Mouse (Mus musculus) liver, embryonic 11.5 days (tissue): Measurements from ENCODE around the gene Katnb1. TPM values are rescaled to one million over a fixed set of nuclear protein-coding genes. Genes with fewer than 3 reads are reported as not detected.

ENCODE experiments used
- ATAC-seq: fragments of 200-750 bp; cut with Nextera tagmentation; replicated peaks from 2 replicates; pipeline ENCODE4 v1.8.0; 2017; ENCODE audit warnings: moderate number of reproducible peaks, mild to moderate bottlenecking, moderate TSS enrichment, moderate library complexity; ENCODE audit not compliant: low FRiP score
- DNase-seq: peaks from one replicate; pipeline ENCODE4 v3.0.0-alpha.2; 2017; ENCODE audit warnings: low spot score
- H3K27ac ChIP-seq: fragments of 300-500 bp; sonication (generic); 2 replicates; pipeline ENCODE4 v1.5.1; 2014; ENCODE audit warnings: mild to moderate bottlenecking, low read depth, low read length, control low read depth
- H3K27me3 ChIP-seq: fragments of 300-500 bp; sonication (generic); replicated peaks from 2 replicates; pipeline ENCODE4 v1.6.1; 2014; ENCODE audit warnings: low read length, mixed read lengths; ENCODE audit not compliant: control insufficient read depth, insufficient read depth
- H3K36me3 ChIP-seq: fragments of 300-500 bp; sonication (generic); 2 replicates; pipeline ENCODE4 v1.6.1; 2014; ENCODE audit warnings: mild to moderate bottlenecking, low read length, moderate library complexity, mixed read lengths; ENCODE audit not compliant: control insufficient read depth, insufficient read depth
- H3K4me1 ChIP-seq: fragments of 300-500 bp; sonication (generic); replicated peaks from 2 replicates; pipeline ENCODE4 v1.6.1; 2014; ENCODE audit warnings: low read length, mixed read lengths; ENCODE audit not compliant: control insufficient read depth, insufficient read depth
- H3K4me2 ChIP-seq: fragments of 300-500 bp; sonication (generic); 2 replicates; pipeline ENCODE4 v1.6.1; 2014; ENCODE audit warnings: mild to moderate bottlenecking, control low read depth, moderate library complexity
- H3K4me3 ChIP-seq: fragments of 300-500 bp; sonication (generic); 2 replicates; pipeline ENCODE4 v1.5.1; 2014; ENCODE audit warnings: low read depth, low read length, control low read depth
- H3K9ac ChIP-seq: fragments of 300-500 bp; sonication (generic); 2 replicates; pipeline ENCODE4 v1.6.1; 2014; ENCODE audit warnings: low read depth, low read length, control low read depth
- H3K9me3 ChIP-seq: fragments of 300-500 bp; sonication (generic); 2 replicates; pipeline ENCODE4 v1.6.1; 2016; ENCODE audit warnings: low read length, inconsistent platforms, mixed read lengths; ENCODE audit not compliant: control insufficient read depth
- WGBS: fragments of 180-500 bp; shearing (Covaris S2); extraction: QIAGEN DNeasy Blood & Tissue Kit; methylation state at CpG from one replicate; pipeline ENCODE4 v1.1.7; 2014; 5-methylcytosine and 5-hydroxymethylcytosine counted together
- polyA plus RNA-seq: library from polyadenylated mRNA; unstranded; fragments of >200 nt; fragmentation: Nextera tagmentation; extraction: Ambion mirVana; gene quantifications from 2 replicates; pipeline ENCODE4 v1.2.1, GENCODE M21; 2014

The Katnb1 gene
- polyA plus RNA-seq, 1 experiment from 2014 or later: 25.1 TPM

- WGBS: 56% methylated on average over 6 of the region's 6 CpGs
Observed at GRCm38 (mm10) chr8:95054438-95054837, 26.5 kb upstream of the Katnb1 start.

GRCm38 (mm10) chr8:95054927-95055510 is 26.0 kb upstream of the Katnb1 start, which contains the start of gene Drc7:
Gene Drc7 (plus strand): TSS chr8:95055103.
- no peaks in the 10 kb centered on the region for H3K36me3 ChIP-seq
- H3K27me3 ChIP-seq: no peaks in the 10 kb centered on the region
- 21% methylated on average over 2 of the region's 2 CpGs for WGBS
- H3K4me1 ChIP-seq: peaks cover 32% of the 10 kb centered on the region
- H3K27ac ChIP-seq: no peak within 1 kb of the TSS
- DNase-seq: no peak
- no peak within 1 kb of the TSS for H3K4me2 ChIP-seq
- no peak within 1 kb of the TSS for H3K9ac ChIP-seq
- peak; percentile 49; the same call in 1 of the 2 replicates for ATAC-seq
- H3K9me3 ChIP-seq: no peaks in the 10 kb centered on the region
- no peak within 1 kb of the TSS for H3K4me3 ChIP-seq

More at GRCm38 (mm10) chr8:95054438-95054837, 26.5 kb upstream of the Katnb1 start:
- Histone ChIP-seq H3K27me3 (no peaks in the 10 kb centered on the region), H3K4me3 (no peak overlapping the region), H3K27ac (no peak overlapping the region), H3K4me1 (peaks cover 27% of the 10 kb centered on the region), H3K36me3 (no peaks in the 10 kb centered on the region), H3K9ac (no peak overlapping the region), H3K4me2 (no peak overlapping the region), H3K9me3 (no peaks in the 10 kb centered on the region)
- ATAC-seq (peak; percentile 43; the same call in 1 of the 2 replicates), DNase-seq (no peak)

GRCm38 (mm10) chr8:95056414-95056813 is 24.6 kb upstream of the Katnb1 start:
- Histone ChIP-seq H3K27me3 (no peaks in the 10 kb centered on the region), H3K36me3 (no peaks in the 10 kb centered on the region), H3K4me1 (peaks cover 32% of the 10 kb centered on the region), H3K9me3 (no peaks in the 10 kb centered on the region), H3K27ac (no peak overlapping the region), H3K4me2 (no peak overlapping the region), H3K4me3 (no peak overlapping the region), H3K9ac (no peak overlapping the region)
- peak; percentile 84 for ATAC-seq
- WGBS: 71% methylated on average over 5 of the region's 5 CpGs
- no peak for DNase-seq

GRCm38 (mm10) chr8:95058661-95059060 is 22.3 kb upstream of the Katnb1 start:
- no peaks in the 10 kb centered on the region for H3K27me3 ChIP-seq
- H3K27ac ChIP-seq: no peak overlapping the region
- H3K9me3 ChIP-seq: no peaks in the 10 kb centered on the region
- H3K36me3 ChIP-seq: no peaks in the 10 kb centered on the region
- WGBS: 49% methylated on average over 6 of the region's 6 CpGs
- no peak overlapping the region for H3K4me2 ChIP-seq
- DNase-seq (no peak), ATAC-seq (no peak)
- peaks cover 32% of the 10 kb centered on the region for H3K4me1 ChIP-seq
- H3K4me3 ChIP-seq: no peak overlapping the region
- 0 out of 2 replicates have a peak overlapping the region, but pooled peaks have one; percentile 22 for H3K9ac ChIP-seq

GRCm38 (mm10) chr8:95059812-95060533 is 21.0 kb upstream of the Katnb1 start:
- H3K9me3 ChIP-seq: no peaks in the 10 kb centered on the region
- H3K4me3 ChIP-seq: no peak overlapping the region
- H3K4me1 ChIP-seq: peaks cover 25% of the 10 kb centered on the region
- no peaks in the 10 kb centered on the region for H3K27me3 ChIP-seq
- no peak overlapping the region for H3K27ac ChIP-seq
- ATAC-seq (no peak), DNase-seq (no peak)
- H3K9ac ChIP-seq: no peak overlapping the region
- peak overlapping the region; percentile 27; the same call in 1 of the 2 replicates for H3K4me2 ChIP-seq
- WGBS: 50% methylated on average over 6 of the region's 6 CpGs
- H3K36me3 ChIP-seq: no peaks in the 10 kb centered on the region

GRCm38 (mm10) chr8:95064531-95064930 is 16.5 kb upstream of the Katnb1 start:
- no peak overlapping the region for H3K4me2 ChIP-seq
- no peak overlapping the region for H3K4me3 ChIP-seq
- no peaks in the 10 kb centered on the region for H3K9me3 ChIP-seq
- no peaks in the 10 kb centered on the region for H3K36me3 ChIP-seq
- 89% methylated on average over 2 of the region's 2 CpGs for WGBS
- no peak overlapping the region for H3K9ac ChIP-seq
- no peak for DNase-seq
- H3K27me3 ChIP-seq: no peaks in the 10 kb centered on the region
- H3K27ac ChIP-seq: no peak overlapping the region
- no peak for ATAC-seq
- H3K4me1 ChIP-seq: peaks cover 4% of the 10 kb centered on the region; the same call in 1 of the 2 replicates

- Histone ChIP-seq H3K9ac (no peak overlapping the region), H3K36me3 (no peaks in the 10 kb centered on the region), H3K4me2 (no peak overlapping the region), H3K4me3 (no peak overlapping the region), H3K9me3 (no peaks in the 10 kb centered on the region), H3K27me3 (no peaks in the 10 kb centered on the region), H3K4me1 (no peaks in the 10 kb centered on the region), H3K27ac (no peak overlapping the region)
- ATAC-seq (no peak), DNase-seq (no peak)
- WGBS: 45% methylated on average over 3 of the region's 3 CpGs
Observed at GRCm38 (mm10) chr8:95067582-95067981, 13.4 kb upstream of the Katnb1 start.

GRCm38 (mm10) chr8:95075504-95075903 is 5.5 kb upstream of the Katnb1 start:
- Histone ChIP-seq H3K27me3 (no peaks in the 10 kb centered on the region), H3K4me2 (no peak overlapping the region), H3K9ac (no peak overlapping the region), H3K4me1 (peaks cover 7% of the 10 kb centered on the region; the same call in 1 of the 2 replicates), H3K4me3 (no peak overlapping the region), H3K27ac (no peak overlapping the region), H3K36me3 (no peaks in the 10 kb centered on the region), H3K9me3 (no peaks in the 10 kb centered on the region)
- 70% methylated on average over 3 of the region's 3 CpGs for WGBS
- no peak for ATAC-seq
- no peak for DNase-seq
